Mouse (Mus musculus): ENCODE measurements at regions not wholly inside any gene's neighbourhood (a gene's known extent, or its start where the extent isn't known, plus 50 kb on each side); places are given as distances from the start of the nearest gene placed in this dataset.

DNA sequence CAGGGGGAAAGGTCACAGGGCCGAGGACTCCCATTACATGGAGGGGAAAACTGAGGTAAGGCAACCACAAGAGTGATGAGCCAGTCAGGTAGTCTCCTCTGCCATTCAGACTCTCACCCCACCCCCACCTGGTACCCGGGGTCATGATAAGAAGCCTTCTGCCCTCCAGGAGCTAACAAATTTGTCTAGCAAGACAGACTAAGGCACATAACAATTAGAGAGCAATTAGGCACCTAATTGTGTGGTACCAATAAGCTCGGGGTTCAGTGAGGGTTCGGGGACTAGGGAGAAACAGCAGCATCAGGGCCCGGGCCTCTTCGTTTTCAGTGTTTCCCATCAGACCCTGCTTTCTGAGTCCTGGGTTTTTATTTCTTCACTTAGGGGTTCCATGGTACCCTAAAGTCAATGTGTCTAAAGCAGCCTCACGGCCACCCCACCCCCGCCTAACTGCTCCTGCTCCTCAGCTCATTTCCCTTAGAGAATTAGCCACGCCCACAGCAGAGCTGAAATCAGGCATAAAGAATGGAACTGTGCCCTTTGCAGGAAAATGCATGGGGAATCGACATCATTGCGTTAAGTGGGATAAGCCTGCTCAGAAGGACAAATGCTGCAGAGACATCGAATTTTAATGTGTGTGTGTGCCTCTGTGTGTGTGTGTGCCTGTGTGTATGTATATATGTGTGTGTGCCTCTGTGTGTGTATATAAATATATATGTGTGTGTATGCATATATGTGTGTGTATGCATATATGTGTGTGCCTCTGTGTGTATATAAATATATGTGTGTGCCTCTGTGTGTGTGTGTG is 249.3 kb downstream of the Cryba4 start:
- TF ChIP-seq EP300 (optimal IDR thresholded peaks at IDR 0.05) (no peak), CTCF (IDR thresholded peaks at IDR 0.05; ENCODE audit: low read depth) (no peak)

Measured in stomach, postnatal 0 days (tissue).